Mouse (Mus musculus) liver, embryonic 14.5 days (tissue): ENCODE measurements around the gene Ssbp3.

Experiments
- CTCF ChIP-seq: IDR thresholded peaks from 2 replicates; pipeline ENCODE4 v1.5.1; 2016; ENCODE audit warnings: antibody characterized with exemption, low read depth, control low read depth
- EP300 ChIP-seq: IDR thresholded peaks from 2 replicates; pipeline ENCODE4 v1.6.1; 2016; ENCODE audit warnings: antibody characterized with exemption, low read depth

GRCm38 (mm10) chr4:106975890-106976289 is 65.4 kb downstream of the Ssbp3 start:
- no peak for TF ChIP-seq EP300
- no peak for TF ChIP-seq CTCF
